Mouse (Mus musculus): ENCODE measurements around the gene Ifnl2. TPM values are rescaled to one million over a fixed set of nuclear protein-coding genes. Genes with fewer than 3 reads are reported as not detected.

Gene Ifnl2
- total and polyA plus RNA-seq, 3 experiments: not detected

GRCm38 (mm10) chr7:28495426-28495825, 14.8 kb downstream of the Ifnl2 start:
- Histone ChIP-seq H3K36me3 (ENCODE audit: control insufficient read depth in 1 of 2, insufficient read depth in 2 of 2, low read length in 2 of 2) (no peaks in the 10 kb centered on the region), H3K27me3 (ENCODE audit: control insufficient read depth in 1 of 2, insufficient read depth in 2 of 2, low read length in 2 of 2) (peaks cover 0 to 4% of the 10 kb centered on the region in 2 experiments; a peak in 2 of 4 replicates), H3K79me2 (ENCODE audit: control insufficient read depth, insufficient read depth, low read length, poor library complexity) (no peaks in the 10 kb centered on the region), H3K9me3 (replicated peaks; ENCODE audit: insufficient read depth, low read length) (no peaks in the 10 kb centered on the region), H3K9ac (ENCODE audit: control insufficient read depth, low read depth, low read length, poor library complexity, severe bottlenecking) (no peak overlapping the region), H3K27ac (ENCODE audit: control insufficient read depth, low read depth, low read length) (no peak overlapping the region), H3K4me3 (ENCODE audit: control insufficient read depth in 1 of 2, insufficient read depth in 1 of 2, low read depth in 2 of 2, low read length in 2 of 2) (no peak overlapping the region), H3K4me1 (ENCODE audit: control insufficient read depth in 1 of 2, insufficient read depth in 2 of 2, low read length in 2 of 2) (no peaks in the 10 kb centered on the region)
- DNase-seq (ENCODE audit: low read depth, low spot score): no peak
- TF ChIP-seq MXI1 (IDR thresholded peaks at IDR 0.05; ENCODE audit: low read depth, low read length) (no peak), NELFE (IDR thresholded peaks at IDR 0.05; ENCODE audit: low read depth, low read length) (no peak)

- Histone ChIP-seq H3K4me1 (ENCODE audit: control insufficient read depth in 1 of 2, insufficient read depth in 2 of 2, low read length in 2 of 2) (no peaks in the 10 kb centered on the region), H3K27me3 (ENCODE audit: control insufficient read depth in 1 of 2, insufficient read depth in 2 of 2, low read length in 2 of 2) (peaks cover 0 to 2% of the 10 kb centered on the region in 2 experiments; a peak in 2 of 4 replicates), H3K9ac (ENCODE audit: control insufficient read depth, low read depth, low read length, poor library complexity, severe bottlenecking) (no peak overlapping the region), H3K4me3 (ENCODE audit: control insufficient read depth in 1 of 2, insufficient read depth in 1 of 2, low read depth in 2 of 2, low read length in 2 of 2) (no peak overlapping the region), H3K9me3 (replicated peaks; ENCODE audit: insufficient read depth, low read length) (no peaks in the 10 kb centered on the region), H3K79me2 (ENCODE audit: control insufficient read depth, insufficient read depth, low read length, poor library complexity) (no peaks in the 10 kb centered on the region), H3K36me3 (ENCODE audit: control insufficient read depth in 1 of 2, insufficient read depth in 2 of 2, low read length in 2 of 2) (no peaks in the 10 kb centered on the region), H3K27ac (ENCODE audit: control insufficient read depth, low read depth, low read length) (no peak overlapping the region)
- DNase-seq (ENCODE audit: low read depth, low spot score): peak; percentile 5
- TF ChIP-seq GABPA (IDR thresholded peaks at IDR 0.05; ENCODE audit: low read depth, low read length) (no peak), ETS1 (IDR thresholded peaks at IDR 0.05; ENCODE audit: low read depth, low read length) (no peak), CHD1 (IDR thresholded peaks at IDR 0.05; ENCODE audit: low read depth, low read length) (no peak), TAL1 (IDR thresholded peaks at IDR 0.05; ENCODE audit: low read length) (no peak), GATA1 (IDR thresholded peaks at IDR 0.05; ENCODE audit: low read depth, low read length) (no peak), MAX (IDR thresholded peaks at IDR 0.05; ENCODE audit: low read length) (no peak), KAT2A (conservative IDR thresholded peaks at IDR 0.05; ENCODE audit: low read depth, low read length) (no peak), CHD2 (IDR thresholded peaks at IDR 0.05; ENCODE audit: low read length) (no peak), USF2 (IDR thresholded peaks at IDR 0.05; ENCODE audit: borderline replicate concordance in 1 of 2, insufficient read depth in 1 of 2, low read depth in 1 of 2, low read length in 2 of 2) (no peak), MXI1 (IDR thresholded peaks at IDR 0.05; ENCODE audit: low read depth, low read length) (no peak), POLR2AphosphoS2 (IDR thresholded peaks at IDR 0.05; ENCODE audit: low read length) (no peak), RAD21 (IDR thresholded peaks at IDR 0.05; ENCODE audit: low read depth, low read length) (no peak), NRF1 (IDR thresholded peaks at IDR 0.05; ENCODE audit: insufficient read depth, low read depth, low read length, poor library complexity, severe bottlenecking) (no peak), NELFE (IDR thresholded peaks at IDR 0.05; ENCODE audit: low read depth, low read length) (no peak), RCOR1 (IDR thresholded peaks at IDR 0.05; ENCODE audit: low read depth, low read length) (no peak), JUND (IDR thresholded peaks at IDR 0.05; ENCODE audit: low read depth, low read length) (no peak), CTCF (IDR thresholded peaks at IDR 0.05 in 2 of 3, conservative IDR thresholded peaks at IDR 0.05 in 1 of 3; ENCODE audit: control insufficient read depth in 1 of 3, insufficient read depth in 1 of 3, low read depth in 2 of 3, low read length in 3 of 3, poor library complexity in 1 of 3, severe bottlenecking in 1 of 3) (no peak), MAFK (IDR thresholded peaks at IDR 0.05; ENCODE audit: borderline replicate concordance, low read depth, low read length) (no peak)
Observed at GRCm38 (mm10) chr7:28492310-28492709, 17.9 kb downstream of the Ifnl2 start.

Measured in MEL (cell line).